Mouse (Mus musculus) ES-E14 (cell line): ENCODE measurements around the gene Aco2.

Source experiments
- CHD2 ChIP-seq: IDR thresholded peaks from 2 replicates; pipeline ENCODE4 v1.6.1; 2014; ENCODE audit warnings: mild to moderate bottlenecking, low read depth, low read length, inconsistent platforms
- HCFC1 ChIP-seq: IDR thresholded peaks from 2 replicates; pipeline ENCODE4 v1.6.1; 2012; ENCODE audit warnings: low read length, inconsistent platforms, borderline replicate concordance; ENCODE audit not compliant: insufficient read depth
- MAFK ChIP-seq: IDR thresholded peaks from 2 replicates; pipeline ENCODE4 v1.6.1; 2014; ENCODE audit warnings: mild to moderate bottlenecking, low read depth, low read length, inconsistent platforms; ENCODE audit not compliant: insufficient read depth
- ZC3H11A ChIP-seq: IDR thresholded peaks from 2 replicates; pipeline ENCODE4 v1.6.1; 2012; ENCODE audit warnings: low read depth, mild to moderate bottlenecking, inconsistent platforms, low read length, borderline replicate concordance
- ZNF384 ChIP-seq: IDR thresholded peaks from 2 replicates; pipeline ENCODE4 v1.6.1; 2012; ENCODE audit warnings: low read depth, low read length, inconsistent platforms

GRCm38 (mm10) chr15:81829208-81829580, 42.9 kb upstream of the Aco2 start:
- no peak for TF ChIP-seq ZC3H11A
- TF ChIP-seq CHD2: no peak
- TF ChIP-seq ZNF384: no peak
- TF ChIP-seq MAFK: no peak
- no peak for TF ChIP-seq HCFC1
